Mouse (Mus musculus): Measurements from ENCODE around the gene Ankmy2.
A peak's percentile ranks its signal among the peaks of the same experiment; 100 is the strongest.
"Not testable (repeated sequence)": the region's sequence is repeated elsewhere in the genome, so short reads cannot be mapped to it uniquely, and the experiment has no call there.

Ankmy2 gene

GRCm38 (mm10) chr12:36157638-36158308, 859 bp downstream of the Ankmy2 start, which contains the start of gene Bzw2:
Bzw2 (minus strand) TSS chr12:36158080.
- DNase-seq: peak; percentile 66 to 76

GRCm38 (mm10) chr12:36164126-36164791, 7.3 kb downstream of the Ankmy2 start:
- DNase-seq: no peak

- DNase-seq: no peak
Measured at GRCm38 (mm10) chr12:36165299-36165698, 8.4 kb downstream of the Ankmy2 start.

GRCm38 (mm10) chr12:36177227-36177626, 20.3 kb downstream of the Ankmy2 start:
- DNase-seq: no peak

GRCm38 (mm10) chr12:36182570-36182969, 25.7 kb downstream of the Ankmy2 start:
- no peak for DNase-seq

GRCm38 (mm10) chr12:36187081-36187480, 30.2 kb downstream of the Ankmy2 start:
- no peak for DNase-seq

GRCm38 (mm10) chr12:36189610-36190009, 32.7 kb downstream of the Ankmy2 start:
- no peak for DNase-seq

GRCm38 (mm10) chr12:36190343-36190742, 33.4 kb downstream of the Ankmy2 start:
- no peak for DNase-seq

GRCm38 (mm10) chr12:36194976-36195375, 38.1 kb downstream of the Ankmy2 start:
- DNase-seq: no peak

- DNase-seq: not testable (repeated sequence)
Measured at GRCm38 (mm10) chr12:36205579-36206119, 48.7 kb downstream of the Ankmy2 start.

- DNase-seq: peak in 1 of 2 experiments; percentile 21
Measured at GRCm38 (mm10) chr12:36207072-36207799, 50.3 kb downstream of the Ankmy2 start.

GRCm38 (mm10) chr12:36207800-36208148, 50.9 kb downstream of the Ankmy2 start:
- no peak for DNase-seq

GRCm38 (mm10) chr12:36208456-36208855, 51.5 kb downstream of the Ankmy2 start:
- no peak for DNase-seq

- DNase-seq: no peak
Measured at GRCm38 (mm10) chr12:36210096-36210495, 53.2 kb downstream of the Ankmy2 start.

GRCm38 (mm10) chr12:36214389-36215148, 57.7 kb downstream of the Ankmy2 start:
- no peak for DNase-seq

- peak in 1 of 2 experiments; percentile 15 for DNase-seq
Measured at GRCm38 (mm10) chr12:36215149-36215480, 58.2 kb downstream of the Ankmy2 start.

- no peak for DNase-seq
Measured at GRCm38 (mm10) chr12:36216230-36216629, 59.3 kb downstream of the Ankmy2 start.

GRCm38 (mm10) chr12:36216905-36217304, 60.0 kb downstream of the Ankmy2 start:
- no peak for DNase-seq

GRCm38 (mm10) chr12:36224392-36224791, 67.5 kb downstream of the Ankmy2 start:
- no peak for DNase-seq

GRCm38 (mm10) chr12:36231386-36231785, 74.5 kb downstream of the Ankmy2 start:
- no peak for DNase-seq

- no peak for DNase-seq
Measured at GRCm38 (mm10) chr12:36241171-36241570, 84.3 kb downstream of the Ankmy2 start.
